Mouse (Mus musculus) neutrophil, adult 59 days (primary cell): Measurements from ENCODE around the gene Zfp966. TPM values are rescaled to one million over a fixed set of nuclear protein-coding genes. Genes with fewer than 3 reads are reported as not detected.

Experiments
- total RNA-seq, 2 experiments: library from RNA; stranded (reverse); gene quantifications; 1 replicate in 1 of 2; 2 replicates in 1 of 2; pipeline ENCODE4 v1.2.4; 2023

Zfp966 gene
- under 1 TPM; 0.44 to 0.71 TPM for total RNA-seq

GRCm38 (mm10) chr2:175931000-175931399 lies at the start of gene Zfp966:
Gene Zfp966, minus strand, starts transcription at chr2:175931100.

GRCm38 (mm10) chr2:175965031-175965430 lies 34.1 kb upstream of the Zfp966 start, which contains the start of gene Gm2026:
Gene Gm2026, plus strand, starts transcription at chr2:175965331.

GRCm38 (mm10) chr2:175869024-175869423 lies 61.9 kb downstream of the Zfp966 start, which contains the start of gene Gm6710:
Gene Gm6710, plus strand, starts transcription at chr2:175869219.

Other genes with a start within 250 kb of the Zfp966 start
- not detected for gene Zfp969, start 227.5 kb downstream of the Zfp966 start, total RNA-seq
- gene Gm2007, start 189.6 kb downstream of the Zfp966 start, total RNA-seq, result not detected
- gene Gm14288, start 130.0 kb downstream of the Zfp966 start, total RNA-seq, result 1 to 10 TPM in 1 of 2 experiments, not detected in 1; 1.3 TPM
- 1 to 10 TPM; 2.4 to 2.9 TPM for gene Gm6710, start 61.9 kb downstream of the Zfp966 start, total RNA-seq
- 1 to 10 TPM; 1.3 to 2.1 TPM for gene Gm2026, start 34.2 kb upstream of the Zfp966 start, total RNA-seq
- 1 to 10 TPM in 1 of 2 experiments, under 1 TPM in 1; 0.53 to 1.0 TPM for gene Gm2004, start 218.7 kb upstream of the Zfp966 start, total RNA-seq